Mouse (Mus musculus): Measurements from ENCODE around the gene Nox4.

DNA sequence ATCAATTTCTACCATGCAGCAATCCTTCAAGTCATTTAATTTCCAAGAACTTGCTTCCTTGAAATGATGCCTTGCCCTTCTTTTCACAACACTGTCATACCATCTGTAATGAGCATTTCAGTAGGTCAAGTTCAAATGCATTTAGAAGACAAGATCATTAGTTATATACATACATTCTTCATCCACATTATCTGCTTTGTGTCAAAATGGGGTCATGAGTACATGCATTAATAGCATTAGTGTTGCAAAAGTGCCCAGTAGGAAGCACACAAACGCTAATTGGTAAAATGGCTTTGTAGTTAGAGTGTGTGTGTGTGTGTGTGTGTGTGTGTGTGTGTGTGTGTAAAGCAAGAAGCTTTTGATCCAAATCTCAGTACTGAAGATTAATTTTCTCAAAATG lies 167.4 kb downstream of the Nox4 start:
- TF ChIP-seq CTCF (IDR thresholded peaks at IDR 0.05; ENCODE audit: extremely low read depth, insufficient read depth, low read length) (no peak), POLR2A (IDR thresholded peaks at IDR 0.05; ENCODE audit: extremely low read depth, insufficient read depth, low read length) (no peak)

Measured in cortical plate, adult 2 months (tissue).